Mouse (Mus musculus): ENCODE results near the gene Igsf3. TPM values are rescaled to one million over a fixed set of nuclear protein-coding genes. Genes with fewer than 3 reads are reported as not detected.
A peak's percentile ranks its signal among the peaks of the same experiment; 100 is the strongest.

Gene Igsf3
- total and polyA plus RNA-seq, 3 experiments: 0.54 to 1.0 (median 0.59) TPM

GRCm38 (mm10) chr3:101343199-101343924, 33.5 kb upstream of the Igsf3 start:
- no peak for TF ChIP-seq MAX (IDR thresholded peaks at IDR 0.05; ENCODE audit: low read length)
- no peak for TF ChIP-seq USF1 (IDR thresholded peaks at IDR 0.05; ENCODE audit: low read depth, low read length)
- no peak for TF ChIP-seq HCFC1 (IDR thresholded peaks at IDR 0.05; ENCODE audit: low read depth, low read length)
- no peaks in the 10 kb centered on the region for H3K4me1 ChIP-seq (ENCODE audit: control insufficient read depth in 1 of 2, insufficient read depth in 2 of 2)
- no peak overlapping the region for H3K27ac ChIP-seq (ENCODE audit: insufficient read depth, low read depth)
- no peaks in the 10 kb centered on the region for H3K79me2 ChIP-seq (replicated peaks; ENCODE audit: control insufficient read depth, extremely low read depth, insufficient read depth, poor library complexity, severe bottlenecking)
- H3K9ac ChIP-seq (ENCODE audit: insufficient read depth, low read depth): no peak overlapping the region
- in situ Hi-C loops (cut with MboI; ENCODE audit: low pct_ligation_motif_present, low pct_unique_long_range_greater_than_20kb, low sequenced_read_pairs) (no loop called here), dilution Hi-C loops (cut with MboI; ENCODE audit: extremely low pct_ligation_motif_present, extremely low pct_unique_long_range_greater_than_20kb, low sequenced_read_pairs) (no loop called here)
- H3K9me3 ChIP-seq (replicated peaks; ENCODE audit: low read length): peaks cover 3% of the 10 kb centered on the region
- no peaks in the 10 kb centered on the region for H3K27me3 ChIP-seq (replicated peaks)
- no peak overlapping the region for H3K4me2 ChIP-seq (ENCODE audit: insufficient read depth, low read depth, poor library complexity, severe bottlenecking)
- no peaks in the 10 kb centered on the region for H3K36me3 ChIP-seq (replicated peaks in 1 of 2; ENCODE audit: control insufficient read depth in 1 of 2, insufficient read depth in 1 of 2, low read length in 1 of 2)
- peak overlapping the region in 1 of 3 experiments; percentile 15 for H3K4me3 ChIP-seq (replicated peaks in 1 of 3; ENCODE audit: low read depth in 2 of 3, low read length in 2 of 3, poor library complexity in 1 of 3)
- DNase-seq (ENCODE audit: extremely low read depth): no peak

- no peak overlapping the region for H3K27ac ChIP-seq (ENCODE audit: insufficient read depth, low read depth)
- H3K27me3 ChIP-seq (replicated peaks): no peaks in the 10 kb centered on the region
- H3K4me3 ChIP-seq (replicated peaks in 1 of 3; ENCODE audit: low read depth in 2 of 3, low read length in 2 of 3, poor library complexity in 1 of 3): no peak overlapping the region
- peaks cover 3% of the 10 kb centered on the region for H3K9me3 ChIP-seq (replicated peaks; ENCODE audit: low read length)
- H3K36me3 ChIP-seq (replicated peaks in 1 of 2; ENCODE audit: control insufficient read depth in 1 of 2, insufficient read depth in 1 of 2, low read length in 1 of 2): no peaks in the 10 kb centered on the region
- H3K9ac ChIP-seq (ENCODE audit: insufficient read depth, low read depth): no peak overlapping the region
- DNase-seq (ENCODE audit: extremely low read depth): no peak
- in situ Hi-C loops (cut with MboI; ENCODE audit: low pct_ligation_motif_present, low pct_unique_long_range_greater_than_20kb, low sequenced_read_pairs) (no loop called here), dilution Hi-C loops (cut with MboI; ENCODE audit: extremely low pct_ligation_motif_present, extremely low pct_unique_long_range_greater_than_20kb, low sequenced_read_pairs) (no loop called here)
- TF ChIP-seq NRF1 (IDR thresholded peaks at IDR 0.05; ENCODE audit: low read depth, low read length) (no peak), SIN3A (IDR thresholded peaks at IDR 0.05; ENCODE audit: low read length) (no peak), MAX (IDR thresholded peaks at IDR 0.05; ENCODE audit: low read length) (no peak), MAZ (IDR thresholded peaks at IDR 0.05; ENCODE audit: low read depth, low read length) (no peak), POLR2AphosphoS2 (IDR thresholded peaks at IDR 0.05; ENCODE audit: low read depth, low read length) (no peak), NELFE (IDR thresholded peaks at IDR 0.05; ENCODE audit: low read depth, low read length) (no peak), CTCF (conservative IDR thresholded peaks at IDR 0.05 in 1 of 2, IDR thresholded peaks at IDR 0.05 in 1 of 2; ENCODE audit: low read depth in 2 of 2, low read length in 2 of 2) (no peak), POLR2A (IDR thresholded peaks at IDR 0.05; ENCODE audit: low read depth, low read length) (no peak), E2F4 (IDR thresholded peaks at IDR 0.05; ENCODE audit: insufficient replicate concordance, low read depth, low read length) (no peak), TBP (conservative IDR thresholded peaks at IDR 0.05; ENCODE audit: low read depth, low read length) (no peak), GABPA (IDR thresholded peaks at IDR 0.05; ENCODE audit: insufficient replicate concordance, low read depth, low read length) (no peak), BHLHE40 (IDR thresholded peaks at IDR 0.05; ENCODE audit: low read depth, low read length) (no peak), MAFK (IDR thresholded peaks at IDR 0.05; ENCODE audit: insufficient replicate concordance, low read length) (no peak), EP300 (IDR thresholded peaks at IDR 0.05; ENCODE audit: low read length) (no peak), CHD2 (IDR thresholded peaks at IDR 0.05; ENCODE audit: low read length) (no peak), RCOR1 (conservative IDR thresholded peaks at IDR 0.05; ENCODE audit: low read depth, low read length) (no peak), ZMIZ1 (IDR thresholded peaks at IDR 0.05; ENCODE audit: low read depth, low read length) (no peak), JUND (conservative IDR thresholded peaks at IDR 0.05; ENCODE audit: low read depth, low read length) (no peak), SMC3 (IDR thresholded peaks at IDR 0.05; ENCODE audit: low read depth, low read length) (no peak)
- H3K4me2 ChIP-seq (ENCODE audit: insufficient read depth, low read depth, poor library complexity, severe bottlenecking): no peak overlapping the region
- H3K4me1 ChIP-seq (ENCODE audit: control insufficient read depth in 1 of 2, insufficient read depth in 2 of 2): no peaks in the 10 kb centered on the region
- H3K79me2 ChIP-seq (replicated peaks; ENCODE audit: control insufficient read depth, extremely low read depth, insufficient read depth, poor library complexity, severe bottlenecking): no peaks in the 10 kb centered on the region
Observed at GRCm38 (mm10) chr3:101344246-101344645, 32.6 kb upstream of the Igsf3 start.
